Mouse (Mus musculus) kidney, postnatal 0 days (tissue): ENCODE data around the gene Fbxl20. TPM values are rescaled to one million over a fixed set of nuclear protein-coding genes. Genes with fewer than 3 reads are reported as not detected.

ENCODE experiments used
- ATAC-seq: fragments of 200-750 bp; cut with Nextera tagmentation; replicated peaks from 2 replicates; pipeline ENCODE4 v1.8.0; 2017; ENCODE audit warnings: low read depth, moderate number of reproducible peaks, moderate TSS enrichment, moderate library complexity; ENCODE audit not compliant: low FRiP score
- DNase-seq: peaks from one replicate; pipeline ENCODE4 v3.0.0-alpha.2; 2016; ENCODE audit warnings: low spot score
- H3K27ac ChIP-seq: fragments of 300-500 bp; sonication (generic); 2 replicates; pipeline ENCODE4 v1.5.1; 2014; ENCODE audit warnings: mild to moderate bottlenecking
- H3K27me3 ChIP-seq: fragments of 300-500 bp; sonication (generic); 2 replicates; pipeline ENCODE4 v1.6.1; 2014; ENCODE audit warnings: low read length, mixed read lengths; ENCODE audit not compliant: insufficient read depth
- H3K36me3 ChIP-seq: fragments of 300-500 bp; sonication (generic); 2 replicates; pipeline ENCODE4 v1.6.1; 2014; ENCODE audit warnings: low read length, mixed read lengths; ENCODE audit not compliant: insufficient read depth
- H3K4me1 ChIP-seq: fragments of 300-500 bp; sonication (generic); replicated peaks from 2 replicates; pipeline ENCODE4 v1.6.1; 2014; ENCODE audit warnings: antibody characterized with exemption, low read length, mixed read lengths; ENCODE audit not compliant: insufficient read depth
- H3K4me2 ChIP-seq: fragments of 300-500 bp; sonication (generic); 2 replicates; pipeline ENCODE4 v1.6.1; 2014; ENCODE audit warnings: mild to moderate bottlenecking, low read length, moderate library complexity, mixed read lengths
- H3K4me3 ChIP-seq: fragments of 300-500 bp; sonication (generic); replicated peaks from 2 replicates; pipeline ENCODE4 v1.5.1; 2014; ENCODE audit warnings: low read depth, low read length
- H3K9ac ChIP-seq: fragments of 300-500 bp; sonication (generic); 2 replicates; pipeline ENCODE4 v1.6.1; 2014; ENCODE audit warnings: low read depth, low read length
- H3K9me3 ChIP-seq: fragments of 300-500 bp; sonication (generic); replicated peaks from 2 replicates; pipeline ENCODE4 v1.6.1; 2016; ENCODE audit warnings: low read length, inconsistent platforms, mixed read lengths
- CTCF ChIP-seq: IDR thresholded peaks from 2 replicates; pipeline ENCODE4 v1.5.1; 2016; ENCODE audit warnings: antibody characterized with exemption, low read depth, mild to moderate bottlenecking, moderate library complexity
- WGBS: fragments of 180-500 bp; shearing (Covaris S2); extraction: QIAGEN DNeasy Blood & Tissue Kit; methylation state at CpG from one replicate; pipeline ENCODE4 v1.1.7; 2014; 5-methylcytosine and 5-hydroxymethylcytosine counted together
- polyA plus RNA-seq: library from polyadenylated mRNA; unstranded; fragments of >200 nt; fragmentation: Nextera tagmentation; extraction: Ambion mirVana; gene quantifications from 2 replicates; pipeline ENCODE4 v1.2.1, GENCODE M21; 2015

Fbxl20 gene
- polyA plus RNA-seq, 1 experiment from 2014 or later, result 16.5 TPM

GRCm38 (mm10) chr11:98080450-98080849, 69.8 kb downstream of the Fbxl20 start:
- 80% methylated on average over 6 of the region's 6 CpGs for WGBS
- ATAC-seq (no peak), DNase-seq (no peak)
- no peaks in the 10 kb centered on the region for H3K4me1 ChIP-seq
- H3K4me3 ChIP-seq, result no peak overlapping the region
- no peaks in the 10 kb centered on the region for H3K27me3 ChIP-seq
- no peak for TF ChIP-seq CTCF
- H3K36me3 ChIP-seq, result no peaks in the 10 kb centered on the region
- no peak overlapping the region for H3K4me2 ChIP-seq
- H3K9ac ChIP-seq, result no peak overlapping the region
- no peak overlapping the region for H3K27ac ChIP-seq
- H3K9me3 ChIP-seq, result no peaks in the 10 kb centered on the region

- DNase-seq (no peak), ATAC-seq (no peak)
- H3K36me3 ChIP-seq, result no peaks in the 10 kb centered on the region
- H3K4me3 ChIP-seq, result no peak overlapping the region
- no peaks in the 10 kb centered on the region for H3K27me3 ChIP-seq
- H3K9ac ChIP-seq, result no peak overlapping the region
- WGBS, result 84% methylated on average over 8 of the region's 8 CpGs
- H3K9me3 ChIP-seq, result no peaks in the 10 kb centered on the region
- no peak overlapping the region for H3K4me2 ChIP-seq
- H3K4me1 ChIP-seq, result no peaks in the 10 kb centered on the region
- no peak overlapping the region for H3K27ac ChIP-seq
- no peak for TF ChIP-seq CTCF
Measured at GRCm38 (mm10) chr11:98077086-98077485, 73.1 kb downstream of the Fbxl20 start.

- ATAC-seq, result 0 out of 2 replicates have a peak, but pooled peaks have one; percentile 54
- no peaks in the 10 kb centered on the region for H3K27me3 ChIP-seq
- no peaks in the 10 kb centered on the region for H3K36me3 ChIP-seq
- H3K4me3 ChIP-seq, result no peak overlapping the region
- peak overlapping the region; percentile 34; the same call in 1 of the 2 replicates for H3K4me2 ChIP-seq
- 13% methylated on average over 13 of the region's 13 CpGs for WGBS
- H3K9ac ChIP-seq, result no peak overlapping the region
- H3K9me3 ChIP-seq, result no peaks in the 10 kb centered on the region
- H3K27ac ChIP-seq, result no peak overlapping the region
- no peaks in the 10 kb centered on the region for H3K4me1 ChIP-seq
- peak; percentile 89 for DNase-seq
- TF ChIP-seq CTCF, result peak; percentile 92
Measured at GRCm38 (mm10) chr11:98075195-98075808, 74.9 kb downstream of the Fbxl20 start.

GRCm38 (mm10) chr11:98073442-98073841, 76.8 kb downstream of the Fbxl20 start:
- ATAC-seq, result no peak
- no peaks in the 10 kb centered on the region for H3K27me3 ChIP-seq
- no peaks in the 10 kb centered on the region for H3K4me1 ChIP-seq
- no peak overlapping the region for H3K9ac ChIP-seq
- DNase-seq, result no peak
- WGBS, result 87% methylated on average over 4 of the region's 4 CpGs
- no peak overlapping the region for H3K4me2 ChIP-seq
- H3K27ac ChIP-seq, result no peak overlapping the region
- H3K9me3 ChIP-seq, result no peaks in the 10 kb centered on the region
- TF ChIP-seq CTCF, result no peak
- no peaks in the 10 kb centered on the region for H3K36me3 ChIP-seq
- no peak overlapping the region for H3K4me3 ChIP-seq

- Histone ChIP-seq H3K27me3 (no peaks in the 10 kb centered on the region), H3K9me3 (no peaks in the 10 kb centered on the region), H3K36me3 (no peaks in the 10 kb centered on the region), H3K27ac (no peak overlapping the region), H3K9ac (no peak overlapping the region), H3K4me3 (no peak overlapping the region), H3K4me1 (no peaks in the 10 kb centered on the region), H3K4me2 (no peak overlapping the region)
- 96% methylated on average over 21 of the region's 21 CpGs for WGBS
- no peak for DNase-seq
- no peak for ATAC-seq
- no peak for TF ChIP-seq CTCF
Measured at GRCm38 (mm10) chr11:98067255-98067654, 82.9 kb downstream of the Fbxl20 start.

- Histone ChIP-seq H3K9me3 (no peaks in the 10 kb centered on the region), H3K27me3 (no peaks in the 10 kb centered on the region), H3K4me2 (no peak overlapping the region), H3K27ac (no peak overlapping the region), H3K9ac (no peak overlapping the region), H3K4me3 (no peak overlapping the region), H3K36me3 (no peaks in the 10 kb centered on the region), H3K4me1 (no peaks in the 10 kb centered on the region)
- no peak for ATAC-seq
- TF ChIP-seq CTCF, result no peak
- DNase-seq, result no peak
- WGBS, result 95% methylated on average over 12 of the region's 12 CpGs
Measured at GRCm38 (mm10) chr11:98066201-98066600, 84.0 kb downstream of the Fbxl20 start.
